Mouse (Mus musculus) E14TG2a.4 (cell line): Measurements from ENCODE around the gene Ybx2.

Experiments
- CTCF ChIP-seq: conservative IDR thresholded peaks from 2 replicates; pipeline ENCODE4 v1.5.1; 2014; ENCODE audit warnings: low read length
- NANOG ChIP-seq: IDR thresholded peaks from 2 replicates; pipeline ENCODE4 v1.6.1; 2014; ENCODE audit warnings: borderline replicate concordance, low read length, mixed read lengths
- POU5F1 ChIP-seq: IDR thresholded peaks from 2 replicates; pipeline ENCODE4 v1.6.1; 2014; ENCODE audit warnings: low read length, borderline replicate concordance

DNA sequence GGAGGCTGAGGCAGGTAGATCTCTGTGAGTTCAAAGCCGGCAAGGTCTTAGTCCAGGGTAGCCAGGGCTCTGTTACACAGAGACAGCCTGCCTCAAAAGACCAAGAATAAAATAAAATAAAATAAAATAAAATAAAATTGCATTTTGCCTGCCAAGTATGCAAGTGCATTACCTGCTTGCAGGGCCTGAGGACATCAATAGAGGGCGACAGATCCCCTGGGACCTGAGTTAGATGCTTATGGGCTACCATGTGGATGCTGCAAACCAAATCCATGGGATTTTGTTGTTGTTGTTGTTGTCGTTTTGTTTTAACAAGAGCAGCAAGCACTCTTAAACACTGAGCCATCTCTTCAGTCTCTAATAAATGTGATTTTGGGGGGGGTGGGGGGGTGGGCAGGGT lies 3.3 kb upstream of the Ybx2 start:
- TF ChIP-seq CTCF, result peak; percentile 81
- TF ChIP-seq NANOG, result no peak
- no peak for TF ChIP-seq POU5F1
